Mouse (Mus musculus): ENCODE measurements around the gene Pafah1b1.

Pafah1b1 gene

DNA sequence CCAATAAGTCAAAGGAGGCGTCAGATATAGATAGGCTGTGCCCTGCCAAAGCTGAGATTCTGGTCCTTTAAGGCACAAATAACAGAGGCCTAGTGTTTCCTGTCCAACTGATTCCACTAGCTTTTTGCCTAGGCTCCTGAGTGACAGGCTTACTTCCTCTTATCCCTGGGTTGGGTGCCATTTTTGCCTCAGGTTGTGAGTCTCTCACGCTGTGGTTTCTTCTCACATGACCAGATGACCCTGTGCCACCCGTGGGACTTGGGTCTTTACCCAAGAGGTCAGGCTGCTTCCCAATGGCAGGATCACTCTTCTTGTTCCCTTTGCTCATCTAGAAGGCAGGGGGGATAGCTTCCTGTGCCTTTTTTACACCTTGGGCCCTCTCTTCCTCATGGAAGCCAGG is 60.2 kb downstream of the Pafah1b1 start:
- no peak for DNase-seq (ENCODE audit: extremely low read depth, low read depth, low spot score)

DNA sequence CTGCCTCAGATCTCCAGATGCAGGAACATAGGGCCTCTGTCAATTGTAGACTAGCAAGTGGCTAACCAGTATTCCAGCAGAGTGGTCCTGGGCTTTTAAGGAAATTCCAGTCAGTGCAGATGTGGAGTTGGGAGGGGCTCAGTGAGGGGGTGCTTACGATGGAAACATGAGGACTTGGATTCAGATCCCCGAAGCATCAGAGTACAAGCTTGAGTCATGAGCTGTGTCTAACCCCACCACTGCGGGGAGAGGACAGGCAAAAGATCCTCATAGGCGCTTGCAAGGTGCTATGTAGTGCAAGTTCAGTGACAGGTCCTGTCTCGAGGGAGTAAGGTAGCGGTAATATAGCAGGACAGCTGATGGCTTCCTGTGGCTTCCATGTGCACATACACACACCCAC is 62.2 kb downstream of the Pafah1b1 start:
- DNase-seq (ENCODE audit: extremely low read depth, low read depth, low spot score), result no peak

DNA sequence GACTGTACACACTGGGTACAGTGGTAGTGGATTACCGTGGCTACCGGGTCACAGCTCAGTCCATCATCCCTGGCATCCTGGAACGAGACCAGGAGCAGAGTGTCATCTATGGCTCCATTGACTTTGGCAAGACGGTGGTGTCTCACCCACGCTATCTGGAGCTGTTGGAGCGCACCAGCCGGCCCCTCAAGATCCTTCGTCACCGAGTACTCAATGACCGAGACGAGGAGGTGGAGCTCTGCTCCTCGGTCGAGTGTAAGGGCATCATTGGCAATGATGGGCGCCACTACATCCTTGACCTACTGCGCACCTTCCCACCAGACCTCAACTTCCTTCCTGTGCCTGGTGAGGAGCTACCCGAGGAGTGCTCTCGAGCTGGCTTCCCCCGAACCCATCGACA is 62.8 kb downstream of the Pafah1b1 start:
- DNase-seq (ENCODE audit: extremely low read depth, low read depth, low spot score), result no peak

DNA sequence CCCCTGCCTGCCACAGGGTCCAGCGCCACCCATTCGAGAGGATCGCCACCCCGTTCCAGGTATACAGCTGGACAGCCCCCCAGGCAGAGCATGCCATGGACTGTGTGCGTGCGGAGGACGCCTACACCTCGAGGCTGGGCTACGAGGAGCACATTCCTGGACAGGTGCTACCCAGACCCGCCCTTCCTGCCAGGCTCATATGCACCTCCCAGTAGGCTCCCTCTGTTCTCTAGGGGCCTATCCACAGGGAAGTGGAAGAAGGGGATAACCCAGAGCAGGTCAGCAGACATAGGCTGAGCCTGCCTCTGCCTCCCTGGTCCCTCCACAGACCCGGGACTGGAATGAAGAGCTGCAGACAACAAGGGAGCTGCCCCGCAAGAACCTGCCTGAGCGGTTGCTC is 64.1 kb downstream of the Pafah1b1 start:
- no peak for DNase-seq (ENCODE audit: extremely low read depth, low read depth, low spot score)

DNA sequence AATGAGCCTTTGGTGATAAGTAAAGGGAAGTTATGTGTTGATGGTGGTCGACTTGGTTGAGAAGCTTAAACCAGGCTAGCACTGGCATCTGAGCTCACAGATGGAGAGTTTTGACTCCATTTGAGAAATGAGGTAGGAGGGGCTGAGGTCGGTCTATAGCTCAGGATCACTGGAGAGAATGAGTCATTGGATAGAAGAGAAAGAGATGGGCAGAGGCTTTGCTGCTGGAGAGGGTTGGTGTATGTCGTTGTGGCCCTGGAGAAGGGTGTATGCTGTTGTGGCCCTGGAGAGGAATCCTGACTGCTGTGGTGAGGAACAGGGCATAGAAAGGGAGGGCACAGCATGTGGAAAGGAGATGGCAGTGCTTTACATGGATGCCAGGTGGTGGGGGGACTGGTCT is 68.5 kb downstream of the Pafah1b1 start:
- no peak for DNase-seq (ENCODE audit: extremely low read depth, low read depth, low spot score)

DNA sequence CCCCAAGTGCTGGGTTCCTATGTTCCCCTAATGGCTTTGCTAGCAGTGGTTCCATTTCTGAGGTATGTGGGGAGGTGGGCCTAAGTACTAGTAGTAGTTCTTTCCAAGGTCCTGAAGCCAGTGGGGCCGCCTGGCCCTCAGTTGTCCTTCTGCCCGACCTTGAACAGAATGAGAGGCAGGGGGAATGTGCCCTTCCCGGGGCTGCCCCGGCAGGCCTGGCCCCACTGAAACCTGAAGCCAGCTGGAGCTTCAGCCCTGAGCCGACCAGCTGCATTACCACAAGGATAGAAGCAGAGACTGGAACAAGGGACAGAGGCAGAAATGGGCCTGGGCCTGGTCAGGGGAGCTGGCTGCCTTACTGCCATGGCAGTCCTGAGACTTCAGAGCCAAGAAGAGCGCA is 71.1 kb downstream of the Pafah1b1 start:
- DNase-seq (ENCODE audit: extremely low read depth, low read depth, low spot score), result no peak

DNA sequence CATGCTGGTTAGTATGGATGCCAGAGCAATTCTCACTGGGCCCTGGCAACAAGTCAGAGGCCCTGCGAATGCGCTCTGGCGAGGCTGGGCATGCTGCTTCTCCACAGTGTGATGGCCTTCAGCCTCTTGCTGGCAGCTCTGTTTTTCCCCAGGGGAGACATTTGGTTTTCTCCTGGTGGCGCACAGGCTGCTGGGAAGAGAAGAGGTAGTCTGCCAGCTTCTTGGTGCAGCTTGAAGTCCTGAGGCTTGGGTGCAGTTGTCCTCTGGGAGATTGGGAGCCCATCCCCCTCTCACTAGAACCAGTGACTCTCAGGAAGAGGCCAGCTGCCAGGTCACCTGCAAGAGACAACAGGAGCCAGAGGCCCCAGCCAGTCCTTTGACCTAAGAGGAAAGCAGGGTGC is 71.7 kb downstream of the Pafah1b1 start:
- DNase-seq (ENCODE audit: extremely low read depth, low read depth, low spot score), result no peak

DNA sequence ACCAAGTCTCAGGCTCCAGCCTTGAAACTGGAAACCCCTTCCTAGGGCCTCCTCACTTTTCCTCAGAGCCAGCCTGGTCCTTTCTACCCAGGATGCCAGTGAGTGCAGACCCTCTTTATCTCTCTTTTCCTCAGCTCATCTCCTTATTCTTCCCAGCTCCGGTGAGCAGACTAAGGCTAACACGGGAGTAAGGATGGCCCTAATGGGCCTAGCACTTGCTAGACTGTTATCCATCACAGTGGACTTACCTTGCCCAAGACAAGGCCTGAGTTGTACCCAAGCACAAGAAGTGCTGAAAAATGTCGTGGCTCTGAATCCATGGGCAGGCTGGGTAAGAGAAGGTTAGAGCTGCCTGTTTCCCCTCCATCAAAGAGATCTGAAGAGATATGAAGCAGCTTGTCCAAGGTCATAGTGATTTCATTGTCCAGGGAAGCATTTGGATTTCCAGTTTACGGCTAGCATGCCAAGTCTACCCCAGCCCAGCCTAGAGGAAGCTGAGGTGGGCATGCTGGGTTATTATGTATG is 73.8 kb downstream of the Pafah1b1 start:
- DNase-seq (ENCODE audit: extremely low read depth, low read depth, low spot score), result no peak

DNA sequence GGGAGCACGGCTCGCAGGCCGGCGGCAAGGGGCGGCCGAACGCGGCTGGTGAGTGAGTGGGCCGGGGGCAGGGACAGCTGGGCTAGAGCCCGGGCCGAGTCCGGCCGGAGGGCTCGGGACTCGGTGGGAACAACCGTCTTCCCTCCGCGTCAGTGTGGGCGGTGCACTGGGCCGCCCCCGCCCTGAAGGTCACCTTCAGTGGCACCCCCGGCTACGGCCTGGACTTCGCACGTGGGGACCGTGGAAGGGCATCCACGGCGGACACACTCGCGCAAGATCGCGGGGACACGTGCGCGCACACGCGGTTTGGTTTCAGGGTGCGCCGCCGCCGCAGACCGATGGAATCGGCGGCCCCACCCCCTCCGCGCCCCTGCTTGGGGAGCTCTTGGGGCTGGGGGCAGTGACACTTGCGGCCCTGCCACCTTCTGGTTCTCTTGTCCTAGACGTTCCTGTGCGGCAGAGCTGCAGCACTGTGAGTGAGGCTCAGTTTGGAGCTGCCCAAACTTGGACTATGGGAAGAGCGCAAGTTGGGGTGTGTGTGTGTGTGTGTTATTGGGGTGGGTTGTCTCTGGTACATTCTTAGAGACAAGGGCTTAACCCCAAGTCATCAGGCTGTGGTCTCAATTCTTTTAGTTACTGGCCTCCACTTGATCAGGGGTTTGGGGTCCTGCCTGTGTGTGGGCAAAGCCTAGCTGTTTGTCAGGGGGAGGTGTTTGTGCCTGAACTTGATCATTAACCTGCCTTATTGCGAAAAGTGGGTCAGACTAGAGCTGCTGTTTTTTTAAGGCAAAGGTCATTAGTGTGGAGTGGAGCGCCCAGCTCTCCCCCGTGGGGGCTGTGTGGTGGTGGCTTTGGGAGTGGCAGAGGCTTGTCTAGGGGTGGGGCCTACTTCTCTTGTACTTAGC is 74.6 kb downstream of the Pafah1b1 start:
- no peak for DNase-seq (ENCODE audit: extremely low read depth, low read depth, low spot score)

DNA sequence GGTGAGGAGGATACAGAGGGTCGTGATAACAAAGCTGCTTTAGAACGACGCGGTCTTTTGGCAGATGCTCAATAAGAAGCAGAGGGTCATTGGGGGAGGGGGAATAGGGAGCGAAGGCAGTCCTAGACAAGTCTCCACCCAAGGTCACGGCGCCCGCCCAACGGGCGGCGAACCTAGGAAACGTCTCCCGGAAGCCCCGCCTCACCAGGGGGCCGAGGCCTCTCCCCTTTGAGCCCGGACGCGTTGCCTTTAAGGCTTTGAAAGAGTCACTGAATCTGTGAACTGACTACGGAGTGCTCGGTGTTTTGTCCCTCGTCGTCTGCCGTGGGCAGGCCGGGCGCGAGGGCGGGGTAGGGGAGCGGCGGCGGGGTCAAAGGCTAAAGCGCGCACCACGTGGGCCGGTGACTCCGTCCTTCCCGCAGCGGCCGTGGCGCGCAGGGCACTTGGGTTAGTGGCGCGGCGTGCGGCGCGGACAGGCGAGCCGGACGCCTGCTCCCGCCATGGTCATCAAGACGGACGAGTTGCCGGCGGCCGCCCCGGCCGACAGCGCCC is 75.3 kb downstream of the Pafah1b1 start, which contains the start of gene Cluh:
Gene Cluh, plus strand, starts transcription at position 401 of the 552 bp plus-strand sequence.
- DNase-seq (ENCODE audit: extremely low read depth, low read depth, low spot score), result peak; percentile 74

DNA sequence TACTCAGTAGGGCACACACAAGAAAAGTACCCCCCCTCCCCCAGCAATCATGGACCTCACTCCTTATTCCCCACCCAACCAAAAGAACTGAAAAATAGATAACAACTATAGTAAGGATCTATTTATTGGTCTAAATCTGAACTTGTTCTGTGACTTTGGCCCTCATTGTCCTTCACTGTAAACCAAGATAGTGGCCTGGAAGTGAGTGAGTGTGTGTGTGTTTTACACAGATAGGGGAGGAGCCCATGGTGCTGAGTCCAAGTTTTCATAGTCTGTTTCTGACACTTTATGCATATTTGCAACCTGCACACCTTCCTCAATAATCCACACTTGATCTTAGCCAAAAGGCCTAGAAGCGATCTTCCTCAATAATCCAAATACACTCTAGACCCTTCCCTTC is 75.8 kb downstream of the Pafah1b1 start:
- DNase-seq (ENCODE audit: extremely low read depth, low read depth, low spot score), result no peak

DNA sequence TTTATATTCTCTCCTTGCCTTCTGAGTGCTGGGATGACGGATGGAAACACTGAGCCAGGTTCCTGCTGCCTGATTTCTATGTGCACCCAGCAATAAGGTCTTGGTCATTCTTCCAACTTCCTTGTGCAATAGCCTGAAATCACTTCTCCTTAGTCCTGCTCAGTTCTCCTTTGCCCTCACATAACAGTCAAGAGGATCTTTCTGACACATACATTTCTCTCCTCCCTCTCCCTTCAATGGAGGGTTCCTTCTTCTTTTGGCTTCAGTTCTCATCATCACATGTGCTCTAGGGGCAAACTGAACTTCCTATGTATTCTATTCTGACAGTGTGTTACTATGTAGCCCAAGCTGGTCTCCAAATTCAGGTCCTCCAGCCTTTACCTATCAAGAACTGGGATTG is 76.5 kb downstream of the Pafah1b1 start:
- DNase-seq (ENCODE audit: extremely low read depth, low read depth, low spot score), result no peak

DNA sequence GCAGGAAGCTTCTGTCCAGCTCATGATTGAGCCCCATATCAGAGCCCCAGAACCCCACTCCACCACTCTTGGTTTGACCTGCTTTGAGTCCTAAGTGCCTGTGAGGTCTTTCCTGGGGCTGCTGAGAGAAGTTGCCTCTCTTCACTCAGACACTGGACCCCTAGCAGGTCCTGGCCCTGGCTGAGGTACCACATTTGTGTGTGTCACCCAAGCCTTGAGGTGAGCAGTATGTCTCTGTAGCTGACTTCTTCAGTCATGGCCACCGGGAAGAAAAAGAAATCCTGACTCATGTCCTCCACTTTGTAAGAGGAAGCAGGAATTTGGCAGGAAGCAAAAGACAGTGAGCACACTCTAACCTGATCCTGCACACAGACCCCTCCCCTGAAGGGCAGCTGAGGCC is 84.8 kb downstream of the Pafah1b1 start:
- DNase-seq (ENCODE audit: extremely low read depth, low read depth, low spot score), result no peak

DNA sequence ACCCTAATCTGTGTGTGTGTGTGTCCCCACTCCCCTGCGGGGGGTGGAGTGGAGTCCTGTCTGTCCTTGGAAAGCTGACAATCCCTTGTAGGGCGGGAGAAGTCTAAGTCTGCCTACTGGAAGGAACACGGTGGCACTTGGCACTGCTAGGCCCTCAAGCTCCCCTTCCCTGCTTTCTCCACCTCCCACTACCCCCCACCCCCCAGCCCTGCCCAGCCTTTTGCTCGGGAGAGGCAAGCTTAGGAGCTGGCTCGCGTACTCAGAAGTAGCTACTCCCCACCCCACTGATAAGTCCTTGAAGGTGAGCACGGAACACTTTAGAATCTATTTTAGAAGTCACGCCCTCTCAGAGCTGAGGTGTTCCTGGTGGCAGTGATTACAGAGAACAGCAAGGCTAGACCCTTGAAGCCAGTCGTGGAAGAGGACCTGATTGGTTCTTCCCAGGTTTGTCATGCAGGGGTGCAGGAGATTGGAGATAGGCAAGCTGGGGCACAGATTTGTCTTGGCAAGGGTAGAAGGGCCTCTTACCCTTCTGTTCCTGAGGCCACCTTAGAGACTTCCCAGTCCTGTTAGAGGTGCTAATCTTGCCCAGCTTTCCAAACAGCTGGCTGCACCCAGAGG is 85.6 kb downstream of the Pafah1b1 start:
- peak; percentile 58 for DNase-seq (ENCODE audit: extremely low read depth, low read depth, low spot score)

DNA sequence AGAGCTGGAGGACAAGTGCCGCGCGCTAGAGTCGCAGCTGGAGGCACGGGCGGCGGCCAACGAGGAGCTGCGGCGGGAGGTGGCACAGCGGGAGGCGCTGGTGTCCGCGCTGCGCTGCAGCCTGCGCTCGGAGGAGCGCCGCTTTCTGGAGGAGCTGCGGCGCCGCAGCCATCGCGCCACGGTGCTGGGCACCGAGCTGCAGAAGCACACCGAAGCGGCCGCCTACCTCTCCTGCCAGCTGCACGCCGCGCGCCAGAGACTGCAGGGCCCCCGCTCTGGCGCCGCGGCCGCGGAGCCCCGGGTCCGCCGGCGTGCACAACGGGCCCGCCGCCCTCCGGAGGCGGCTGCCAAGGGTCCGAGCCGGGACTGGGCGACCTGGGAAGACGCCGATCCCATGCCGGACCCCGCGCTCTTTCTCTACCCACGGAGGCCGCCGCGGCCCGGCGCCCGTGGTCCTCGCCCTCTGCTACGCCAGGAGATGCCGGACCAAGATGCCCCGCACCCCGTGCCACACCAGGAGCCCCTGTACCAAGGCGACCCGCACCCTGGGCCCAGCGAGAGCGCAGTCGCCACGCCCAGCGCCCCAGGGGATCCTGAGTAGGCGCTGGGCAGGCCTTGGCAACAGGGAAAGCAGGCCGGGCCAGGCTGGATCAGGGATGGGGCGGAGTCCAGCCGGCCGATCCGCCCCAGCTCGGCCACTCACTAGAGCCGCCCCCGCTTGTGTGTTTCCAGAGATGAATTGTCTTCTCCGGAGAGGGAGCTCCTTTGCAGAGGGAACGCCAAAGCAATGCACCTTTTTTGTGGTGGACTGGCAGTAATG is 86.3 kb downstream of the Pafah1b1 start:
- DNase-seq (ENCODE audit: extremely low read depth, low read depth, low spot score), result no peak

DNA sequence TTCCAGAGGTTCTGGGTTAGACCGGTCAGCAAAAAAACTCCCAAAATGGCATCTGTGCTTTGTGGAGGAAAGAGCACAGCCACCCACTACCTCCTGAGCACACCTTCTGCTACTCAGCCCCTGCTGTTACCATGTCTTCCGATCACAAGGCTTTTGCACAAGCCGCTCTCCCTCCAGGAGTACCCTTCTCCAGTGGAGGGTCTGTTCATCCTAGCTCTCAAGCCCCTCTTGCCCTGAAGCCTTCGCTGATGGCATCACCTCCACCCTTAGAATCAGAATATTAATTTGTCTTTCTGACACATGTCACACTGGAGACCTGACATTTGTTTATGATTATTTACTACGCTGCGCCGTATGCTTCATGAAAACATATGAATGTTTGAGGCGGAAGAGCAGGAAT is 87.0 kb downstream of the Pafah1b1 start:
- DNase-seq (ENCODE audit: extremely low read depth, low read depth, low spot score), result no peak

DNA sequence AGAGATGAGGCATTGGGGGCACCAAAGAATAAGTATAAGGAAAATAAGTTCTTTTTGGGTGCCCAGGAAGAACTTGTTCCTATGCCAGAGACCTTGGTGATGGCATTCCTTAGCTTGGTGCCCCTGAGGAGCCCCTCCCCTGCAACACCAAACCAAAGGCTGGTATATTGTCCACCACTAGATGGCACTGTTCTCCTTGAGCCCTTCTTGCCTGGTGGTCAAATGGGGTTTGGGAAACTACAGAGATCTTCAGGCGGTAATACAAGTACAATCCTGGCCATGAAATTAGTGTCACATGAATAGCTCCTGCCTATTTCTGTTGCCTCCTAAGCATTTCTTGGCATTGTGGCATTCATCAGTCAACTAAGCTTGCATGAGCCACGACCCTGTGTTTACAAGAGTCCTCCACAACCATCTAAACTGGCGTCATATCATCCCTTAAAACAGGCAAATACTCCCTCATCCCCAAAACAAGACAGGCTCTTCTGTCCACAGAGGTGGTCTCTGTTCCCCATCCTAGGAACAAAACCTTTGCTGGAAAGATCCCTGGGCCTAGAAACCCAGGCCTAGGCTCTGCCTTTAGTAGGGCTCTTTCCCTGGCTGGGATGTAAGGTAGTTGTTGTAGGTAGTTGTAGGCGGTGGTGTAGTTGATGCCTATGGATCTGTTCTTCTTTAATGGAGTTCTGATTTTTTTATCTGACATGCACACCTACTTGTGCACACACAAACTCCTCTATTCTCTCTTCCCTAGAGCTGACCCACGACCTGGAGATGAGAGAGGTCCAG is 89.8 kb downstream of the Pafah1b1 start:
- no peak for DNase-seq (ENCODE audit: extremely low read depth, low read depth, low spot score)

DNA sequence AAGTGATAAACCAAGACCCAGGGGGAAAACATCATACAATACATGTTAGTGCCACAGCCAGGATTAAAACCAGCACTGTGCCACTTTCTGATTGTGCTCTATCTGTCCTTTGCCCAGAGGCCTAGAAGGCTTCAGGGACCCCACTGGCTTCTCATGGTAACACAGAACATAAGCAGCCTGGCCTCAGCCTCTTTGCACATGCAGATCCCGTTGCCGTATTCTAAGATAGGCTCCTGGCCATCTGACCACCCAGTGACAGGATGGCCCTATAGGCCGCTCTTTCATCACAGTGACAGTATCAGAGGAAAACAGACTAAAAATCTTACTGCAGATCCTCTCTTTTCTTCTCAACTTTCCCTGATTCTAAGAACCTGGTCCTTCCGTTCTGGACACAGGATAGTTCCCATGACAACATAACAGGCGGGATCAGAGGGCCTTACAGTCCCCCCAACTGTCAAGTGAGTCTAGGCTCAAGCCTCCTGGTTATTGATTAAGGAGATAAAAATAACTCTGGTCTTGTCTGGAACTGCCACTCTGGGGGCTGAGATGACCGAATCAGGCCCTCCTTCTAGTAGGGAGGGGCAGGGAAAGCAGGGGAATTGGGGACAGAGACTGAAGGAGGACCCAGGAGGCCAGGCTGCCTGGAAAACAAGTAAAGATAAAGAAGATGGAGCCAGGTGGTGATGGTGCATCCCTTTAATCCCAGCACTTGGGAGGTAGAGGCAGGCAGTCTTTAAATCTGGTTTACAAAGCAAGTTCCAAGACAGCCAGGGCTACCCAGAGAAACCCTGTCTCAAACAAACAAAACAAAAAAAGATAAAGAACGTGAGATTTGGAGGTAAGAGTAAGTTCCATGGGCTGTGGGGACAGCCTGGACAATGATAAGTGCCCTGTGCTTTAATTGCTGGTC is 92.3 kb downstream of the Pafah1b1 start:
- no peak for DNase-seq (ENCODE audit: extremely low read depth, low read depth, low spot score)

DNA sequence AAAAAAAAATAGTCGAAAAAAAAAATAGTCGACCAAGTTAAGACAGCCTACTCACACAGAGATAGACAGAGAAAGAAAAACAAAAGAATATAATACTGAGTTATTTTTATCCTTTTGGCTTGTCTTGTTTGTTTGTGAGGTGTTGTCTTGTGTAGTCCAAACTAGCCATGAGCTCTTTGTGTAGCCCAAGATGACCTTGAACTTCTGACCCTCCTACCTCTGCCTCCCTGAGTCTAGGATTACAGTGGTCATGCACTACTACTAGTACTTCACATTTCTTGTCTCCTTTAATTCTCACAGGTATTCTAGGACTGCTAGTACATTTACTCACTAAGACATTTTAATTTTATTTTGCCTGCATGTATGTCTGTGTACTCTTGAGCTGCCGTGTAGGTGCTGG is 97.0 kb downstream of the Pafah1b1 start:
- DNase-seq (ENCODE audit: extremely low read depth, low read depth, low spot score), result no peak
